Mouse (Mus musculus): ENCODE measurements around the gene Gm10600.
"Not testable (repeated sequence)": the region's sequence is repeated elsewhere in the genome, so short reads cannot be mapped to it uniquely, and the experiment has no call there.

Gene Gm10600

DNA sequence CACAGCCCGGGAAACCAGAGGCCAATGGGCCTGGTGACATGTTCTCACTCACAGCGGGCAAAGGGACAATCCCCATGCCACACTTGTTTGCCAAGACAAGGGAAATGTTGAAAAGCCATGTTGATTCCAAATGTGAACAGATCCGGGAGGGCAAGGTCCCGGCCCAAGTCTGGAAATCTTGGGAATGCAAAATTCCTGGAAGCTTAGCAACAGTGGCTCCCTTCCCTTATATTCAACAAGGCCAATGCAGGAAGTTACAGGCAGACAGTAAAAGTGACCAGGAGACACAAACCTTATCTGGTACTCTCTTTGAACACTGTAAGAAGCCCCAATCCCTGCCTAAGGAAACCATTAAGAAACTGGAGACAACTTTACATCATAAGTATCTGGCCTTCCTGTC is at the start of gene Gm10600:
TSS of gene Gm10600 (plus strand) at position 301 of the 400 bp plus-strand sequence.
- not testable (repeated sequence) for DNase-seq

DNA sequence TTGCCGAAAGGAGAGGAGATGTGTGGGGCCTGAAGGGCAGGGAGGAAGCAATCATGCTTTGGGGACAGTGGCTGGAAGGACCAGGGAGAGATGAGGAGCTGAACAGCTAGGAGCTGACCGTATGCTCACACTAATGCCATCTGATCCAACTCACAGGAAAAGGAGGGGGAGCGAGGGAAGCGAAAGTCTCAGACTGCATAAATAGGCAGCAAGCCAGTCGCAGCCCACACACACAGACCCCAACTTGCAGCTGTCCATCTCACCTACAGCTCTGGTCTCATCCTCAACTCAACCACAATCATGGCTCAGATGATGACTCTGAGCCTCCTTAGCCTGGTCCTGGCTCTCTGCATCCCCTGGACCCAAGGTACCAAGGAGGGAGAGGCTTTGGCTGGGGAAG is 15.0 kb downstream of the Gm10600 start, which contains the start of gene Ccl21b:
TSS of gene Ccl21b (plus strand) at position 301 of the 400 bp plus-strand sequence.
- not testable (repeated sequence) for DNase-seq
